Mouse (Mus musculus): ENCODE measurements around the gene Mcoln1. TPM values are rescaled to one million over a fixed set of nuclear protein-coding genes. Genes with fewer than 3 reads are reported as not detected.

The Mcoln1 gene
- polyA plus RNA-seq, 2 experiments = 12.6 to 26.1 TPM

DNA sequence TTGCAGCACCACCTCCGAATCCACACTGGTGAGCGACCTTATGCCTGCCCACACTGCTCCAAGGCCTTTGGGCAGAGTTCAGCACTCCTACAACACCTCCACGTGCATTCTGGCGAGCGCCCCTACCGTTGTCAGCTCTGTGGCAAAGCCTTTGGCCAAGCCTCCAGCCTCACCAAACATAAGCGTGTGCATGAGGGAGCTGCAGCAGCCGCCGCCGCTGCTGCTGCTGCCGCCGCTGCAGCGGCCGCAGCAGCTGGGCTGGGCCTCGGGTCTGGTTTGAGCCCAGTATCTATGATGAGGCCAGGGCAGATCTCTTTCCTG lies 3.9 kb upstream of the Mcoln1 start:
- H3K9ac ChIP-seq (replicated peaks) = no peak overlapping the region
- H3K4me3 ChIP-seq (ENCODE audit: insufficient read depth in 1 of 2, low read depth in 2 of 2, low read length in 2 of 2) = no peak overlapping the region
- DNase-seq (ENCODE audit: low read depth in 3 of 3, low spot score in 3 of 3) = no peak
- peaks cover under 1 to 26% of the 10 kb centered on the region in 2 experiments; a peak in 3 of 4 replicates for H3K4me1 ChIP-seq (replicated peaks; ENCODE audit: control insufficient read depth in 2 of 2, insufficient read depth in 2 of 2, low read length in 1 of 2)
- TF ChIP-seq EP300 (IDR thresholded peaks at IDR 0.05; ENCODE audit: low read depth) (no peak), CTCF (IDR thresholded peaks at IDR 0.05; ENCODE audit: low read depth) (no peak)
- no peaks in the 10 kb centered on the region for H3K27me3 ChIP-seq (ENCODE audit: control insufficient read depth, insufficient read depth, low read length)
- no peak overlapping the region for H3K27ac ChIP-seq
- 85% methylated on average over 15 of the region's 15 CpGs for WGBS (ENCODE audit: insufficient replicate concordance)
- H3K9me3 ChIP-seq (ENCODE audit: control insufficient read depth, low read length) = no peaks in the 10 kb centered on the region
- ATAC-seq (ENCODE audit: insufficient read depth) = no peak
- H3K4me2 ChIP-seq (ENCODE audit: low read depth) = no peak overlapping the region
- H3K36me3 ChIP-seq (replicated peaks; ENCODE audit: control insufficient read depth, insufficient read depth, low read depth) = no peaks in the 10 kb centered on the region

DNA sequence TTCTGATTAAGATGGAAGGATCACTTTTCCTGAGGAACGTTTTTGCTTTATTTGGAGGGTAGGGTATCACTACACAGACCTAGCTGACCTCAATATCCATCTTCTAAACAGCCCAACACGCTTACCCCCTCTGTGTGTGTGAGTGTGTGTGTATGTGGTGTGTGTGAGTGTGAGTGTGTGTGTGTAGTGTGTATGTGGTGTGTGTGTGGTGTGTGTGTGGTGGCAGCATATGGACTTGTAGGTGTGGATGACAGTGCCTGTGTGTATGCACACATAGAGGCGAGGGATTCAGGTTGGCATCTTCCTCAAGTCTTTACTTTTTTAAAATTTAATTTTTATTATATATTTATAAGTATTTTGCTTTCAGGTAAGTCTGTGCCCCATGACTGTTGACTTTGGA lies 1.7 kb upstream of the Mcoln1 start:
- Histone ChIP-seq H3K27ac (no peak overlapping the region), H3K4me3 (ENCODE audit: insufficient read depth in 1 of 2, low read depth in 2 of 2, low read length in 2 of 2) (no peak overlapping the region), H3K9me3 (ENCODE audit: control insufficient read depth, low read length) (no peaks in the 10 kb centered on the region), H3K27me3 (ENCODE audit: control insufficient read depth, insufficient read depth, low read length) (no peaks in the 10 kb centered on the region), H3K4me1 (replicated peaks; ENCODE audit: control insufficient read depth in 2 of 2, insufficient read depth in 2 of 2, low read length in 1 of 2) (peaks cover 2 to 25% of the 10 kb centered on the region in 2 experiments; a peak in 3 of 4 replicates), H3K9ac (replicated peaks) (no peak overlapping the region), H3K4me2 (ENCODE audit: low read depth) (no peak overlapping the region), H3K36me3 (replicated peaks; ENCODE audit: control insufficient read depth, insufficient read depth, low read depth) (no peaks in the 10 kb centered on the region)
- ATAC-seq (ENCODE audit: insufficient read depth) = no peak
- WGBS (ENCODE audit: insufficient replicate concordance) = 69% methylated on average over 3 of the region's 3 CpGs
- TF ChIP-seq EP300 (IDR thresholded peaks at IDR 0.05; ENCODE audit: low read depth) (no peak), CTCF (IDR thresholded peaks at IDR 0.05; ENCODE audit: low read depth) (no peak)
- no peak for DNase-seq (ENCODE audit: low read depth in 3 of 3, low spot score in 3 of 3)

DNA sequence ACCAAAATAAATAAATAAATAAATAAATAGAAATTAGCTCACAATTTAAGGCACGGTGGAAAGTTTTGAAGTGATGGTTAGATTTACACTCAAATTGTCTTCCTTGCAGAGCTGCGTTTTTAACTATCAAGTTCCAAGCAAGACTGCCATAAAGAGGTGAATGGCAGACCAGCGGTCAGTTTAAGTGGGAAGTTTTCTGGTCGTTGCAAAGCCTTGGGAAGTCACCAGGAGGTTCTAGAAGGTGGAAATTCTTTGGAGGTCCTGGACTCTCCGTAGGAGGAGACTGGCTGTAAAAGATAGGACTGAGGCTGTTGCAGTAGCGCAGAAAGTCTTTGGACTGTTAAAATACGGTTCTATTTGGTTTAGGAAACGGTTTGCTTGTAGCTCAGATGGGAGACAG lies 506 bp upstream of the Mcoln1 start:
- 4% methylated on average over 8 of the region's 8 CpGs for WGBS (ENCODE audit: insufficient replicate concordance)
- Histone ChIP-seq H3K4me3 (ENCODE audit: insufficient read depth in 1 of 2, low read depth in 2 of 2, low read length in 2 of 2) (peak overlapping the region; percentile 74 to 93), H3K9me3 (ENCODE audit: control insufficient read depth, low read length) (no peaks in the 10 kb centered on the region), H3K9ac (replicated peaks) (peak overlapping the region; percentile 79), H3K27me3 (ENCODE audit: control insufficient read depth, insufficient read depth, low read length) (no peaks in the 10 kb centered on the region), H3K4me1 (replicated peaks; ENCODE audit: control insufficient read depth in 2 of 2, insufficient read depth in 2 of 2, low read length in 1 of 2) (peaks cover 2 to 16% of the 10 kb centered on the region in 2 experiments; a peak in 2 of 4 replicates), H3K27ac (peak overlapping the region; percentile 81), H3K36me3 (replicated peaks; ENCODE audit: control insufficient read depth, insufficient read depth, low read depth) (no peaks in the 10 kb centered on the region), H3K4me2 (ENCODE audit: low read depth) (peak overlapping the region; percentile 79)
- DNase-seq (ENCODE audit: low read depth in 3 of 3, low spot score in 3 of 3) (no peak), ATAC-seq (ENCODE audit: insufficient read depth) (no peak; the same call in 1 of the 2 replicates)
- no peak for TF ChIP-seq CTCF (IDR thresholded peaks at IDR 0.05; ENCODE audit: low read depth)
- TF ChIP-seq EP300 (IDR thresholded peaks at IDR 0.05; ENCODE audit: low read depth) = no peak

DNA sequence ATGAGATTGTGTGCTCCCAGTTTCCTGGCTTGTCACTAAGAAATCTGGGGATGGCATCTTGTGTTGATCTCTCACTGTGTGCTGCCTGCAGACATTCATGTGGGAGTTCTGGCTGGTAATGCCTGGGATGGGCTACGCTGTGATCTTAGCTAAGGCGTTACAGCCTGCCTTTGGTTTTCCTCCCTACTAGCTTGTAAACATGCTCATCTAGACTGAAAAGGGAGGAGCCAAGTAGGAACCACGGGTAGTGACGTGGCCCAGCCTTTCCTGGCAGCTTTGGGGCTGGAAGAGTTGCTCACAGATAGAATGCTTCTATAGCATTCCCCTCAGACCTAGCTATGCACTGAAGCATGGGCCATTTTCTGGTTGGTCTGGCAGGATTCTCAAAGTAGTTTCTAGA lies 2.0 kb downstream of the Mcoln1 start:
- Histone ChIP-seq H3K27ac (no peak overlapping the region), H3K4me2 (ENCODE audit: low read depth) (no peak overlapping the region), H3K27me3 (ENCODE audit: control insufficient read depth, insufficient read depth, low read length) (no peaks in the 10 kb centered on the region), H3K9me3 (ENCODE audit: control insufficient read depth, low read length) (no peaks in the 10 kb centered on the region), H3K9ac (replicated peaks) (no peak overlapping the region), H3K4me1 (replicated peaks; ENCODE audit: control insufficient read depth in 2 of 2, insufficient read depth in 2 of 2, low read length in 1 of 2) (peaks cover 2 to 15% of the 10 kb centered on the region in 2 experiments; a peak in 2 of 4 replicates), H3K4me3 (ENCODE audit: insufficient read depth in 1 of 2, low read depth in 2 of 2, low read length in 2 of 2) (no peak overlapping the region), H3K36me3 (replicated peaks; ENCODE audit: control insufficient read depth, insufficient read depth, low read depth) (no peaks in the 10 kb centered on the region)
- no peak for DNase-seq (ENCODE audit: low read depth in 3 of 3, low spot score in 3 of 3)
- 42% methylated on average over 4 of the region's 4 CpGs for WGBS (ENCODE audit: insufficient replicate concordance)
- TF ChIP-seq CTCF (IDR thresholded peaks at IDR 0.05; ENCODE audit: low read depth) (no peak), EP300 (IDR thresholded peaks at IDR 0.05; ENCODE audit: low read depth) (no peak)
- ATAC-seq (ENCODE audit: insufficient read depth) = no peak

DNA sequence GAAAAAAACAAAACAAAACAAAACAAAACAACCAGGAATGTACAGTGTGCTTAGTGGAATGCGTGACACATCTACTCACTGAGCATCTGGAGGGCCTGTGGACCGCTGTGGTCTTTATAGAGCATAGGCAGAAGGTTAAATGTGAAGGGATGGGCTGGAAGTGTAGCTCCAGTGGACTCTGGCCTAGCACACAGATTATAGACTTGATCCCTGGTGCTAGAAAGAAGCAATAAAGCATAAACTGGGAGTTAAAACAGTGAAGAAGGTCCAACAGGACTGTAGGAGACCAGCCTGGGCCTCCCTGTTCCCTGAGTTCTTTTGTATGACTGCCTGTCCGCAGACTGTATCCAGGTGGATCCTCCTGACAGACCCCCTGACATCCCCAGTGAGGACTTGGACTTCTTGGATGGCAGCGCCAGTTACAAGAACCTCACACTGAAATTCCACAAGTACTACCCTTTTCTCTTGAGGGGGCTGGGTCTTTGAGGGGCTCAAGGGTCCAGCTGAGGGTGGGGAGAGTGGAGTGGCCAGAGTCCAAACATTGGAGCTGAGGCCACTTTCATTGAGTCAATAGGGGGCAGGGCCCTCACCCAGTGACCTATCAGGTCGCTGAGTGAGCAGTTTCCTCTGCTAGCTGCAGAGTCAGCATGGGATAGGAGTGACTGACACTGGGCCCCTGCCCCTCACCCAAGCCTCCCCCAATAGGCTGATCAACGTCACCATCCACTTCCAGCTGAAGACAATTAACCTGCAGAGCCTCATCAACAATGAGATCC lies 7.9 kb downstream of the Mcoln1 start:
- no peak overlapping the region for H3K9ac ChIP-seq (replicated peaks)
- no peak overlapping the region for H3K4me3 ChIP-seq (ENCODE audit: insufficient read depth in 1 of 2, low read depth in 2 of 2, low read length in 2 of 2)
- WGBS (ENCODE audit: insufficient replicate concordance) = 65% methylated on average over 6 of the region's 6 CpGs
- H3K27ac ChIP-seq = no peak overlapping the region
- no peak overlapping the region for H3K4me2 ChIP-seq (ENCODE audit: low read depth)
- no peaks in the 10 kb centered on the region; the same call in 1 of the 2 replicates for H3K36me3 ChIP-seq (replicated peaks; ENCODE audit: control insufficient read depth, insufficient read depth, low read depth)
- no peak for DNase-seq (ENCODE audit: low read depth in 3 of 3, low spot score in 3 of 3)
- no peaks in the 10 kb centered on the region for H3K27me3 ChIP-seq (ENCODE audit: control insufficient read depth, insufficient read depth, low read length)
- no peak for TF ChIP-seq CTCF (IDR thresholded peaks at IDR 0.05; ENCODE audit: low read depth)
- no peak for TF ChIP-seq EP300 (IDR thresholded peaks at IDR 0.05; ENCODE audit: low read depth)
- ATAC-seq (ENCODE audit: insufficient read depth) = peak; percentile 36; the same call in 1 of the 2 replicates
- no peaks in the 10 kb centered on the region for H3K9me3 ChIP-seq (ENCODE audit: control insufficient read depth, low read length)
- peaks cover 0 to 2% of the 10 kb centered on the region in 2 experiments; a peak in 1 of 4 replicates for H3K4me1 ChIP-seq (replicated peaks; ENCODE audit: control insufficient read depth in 2 of 2, insufficient read depth in 2 of 2, low read length in 1 of 2)
